In the genomic region with DNA sequence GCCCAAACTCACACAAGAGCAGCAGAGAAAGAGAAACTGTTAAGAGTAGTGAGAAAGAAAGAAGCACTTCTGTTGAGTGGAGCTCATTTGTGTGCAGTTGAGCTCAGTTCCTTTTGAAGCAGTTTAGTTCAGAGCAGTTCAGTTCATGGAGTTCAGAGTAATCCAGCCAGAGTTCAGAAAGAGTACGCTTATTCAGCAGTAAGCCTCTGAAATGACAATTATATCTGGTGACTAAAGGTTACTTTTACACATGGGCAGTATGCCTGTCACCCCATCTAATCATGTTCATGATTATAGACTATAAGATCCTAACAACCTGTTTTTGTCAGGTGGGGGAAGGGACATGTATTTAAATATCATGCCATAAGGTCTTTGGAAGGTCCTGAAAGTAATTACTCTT, we compare ENCODE assay signal across 33 mouse cellular contexts.
"Had no signal": no experiment of that assay in that cellular context is flagged by ENCODE, and none has a peak within 500 bp of the region (broad histone marks: within the 10 kb centered on the region; RNA-seq: fewer than 3 reads in every experiment).

No protein-coding gene starts in this region.

- ATAC-seq: hindbrain, embryonic 16.5 days; hindbrain, postnatal 0 days; inflammation-experienced regulatory T-cells, adult 6 months; intestine, embryonic 16.5 days had no signal

- H3K9me3 ChIP-seq: heart, embryonic 10.5 days; heart, embryonic 12.5 days; heart, embryonic 13.5 days; heart, embryonic 15.5 days; hindbrain, embryonic 12.5 days; hindbrain, embryonic 13.5 days; hindbrain, embryonic 15.5 days; kidney, embryonic 15.5 days had no signal

- H3K9ac ChIP-seq: heart, embryonic 12.5 days; heart, embryonic 13.5 days; heart, embryonic 15.5 days; hindbrain, embryonic 12.5 days; hindbrain, embryonic 13.5 days; hindbrain, embryonic 14.5 days; hindbrain, embryonic 15.5 days; kidney, embryonic 15.5 days had no signal

- H3K27me3 ChIP-seq: heart, embryonic 12.5 days; heart, embryonic 13.5 days; heart, embryonic 15.5 days; hindbrain, embryonic 12.5 days; hindbrain, embryonic 13.5 days; hindbrain, embryonic 15.5 days; kidney, embryonic 15.5 days had no signal

- H3K4me2 ChIP-seq: heart, embryonic 11.5 days; heart, embryonic 12.5 days; heart, embryonic 13.5 days; heart, embryonic 15.5 days; hindbrain, embryonic 12.5 days; hindbrain, embryonic 13.5 days; hindbrain, embryonic 14.5 days; hindbrain, embryonic 15.5 days; kidney, embryonic 15.5 days had no signal

- H3K4me3 ChIP-seq: heart, embryonic 10.5 days; heart, embryonic 12.5 days; heart, embryonic 13.5 days; heart, embryonic 15.5 days; hindbrain, embryonic 12.5 days; hindbrain, embryonic 13.5 days; hindbrain, embryonic 15.5 days; kidney, embryonic 15.5 days; layer of hippocampus, adult 2 months; left cerebral cortex, adult 2 months had no signal

- DNase-seq: heart, postnatal 10 days; heart, postnatal 14 days; heart, postnatal 36 days; heart, postnatal 4 days; kidney, adult 11 months; kidney, adult 18-20 months; kidney, adult 2 months; kidney, adult 8-10 months; kidney, adult 9 months; kidney, postnatal 10 days; kidney, postnatal 14 days; kidney, postnatal 25 days; kidney, postnatal 36 days; kidney, postnatal 4 days; layer of hippocampus, adult 9-11 months; layer of hippocampus, postnatal 36 days had no signal

- H3K4me1 ChIP-seq: heart, embryonic 10.5 days; heart, embryonic 12.5 days; heart, embryonic 13.5 days; heart, embryonic 15.5 days; hindbrain, embryonic 12.5 days; hindbrain, embryonic 13.5 days; hindbrain, embryonic 15.5 days; kidney, embryonic 15.5 days had no signal

- H3K27ac ChIP-seq: heart, embryonic 10.5 days; heart, embryonic 13.5 days; heart, embryonic 15.5 days; hindbrain, embryonic 12.5 days; hindbrain, embryonic 13.5 days; hindbrain, embryonic 14.5 days; hindbrain, embryonic 15.5 days; hindbrain, postnatal 0 days; kidney, embryonic 15.5 days; kidney, postnatal 0 days; layer of hippocampus, adult 2 months; left cerebral cortex, adult 2 months had no signal

- H3K36me3 ChIP-seq: heart, embryonic 10.5 days; heart, embryonic 12.5 days; heart, embryonic 13.5 days; heart, embryonic 15.5 days; hindbrain, embryonic 12.5 days; hindbrain, embryonic 13.5 days; hindbrain, embryonic 15.5 days; kidney, embryonic 15.5 days had no signal
